Mouse (Mus musculus) testis, postnatal 10 days (tissue): ENCODE measurements around the gene Tmem205.
A peak's percentile ranks its signal among the peaks of the same experiment; 100 is the strongest.

ENCODE experiments used
- DNase-seq: peaks from one replicate; pipeline ENCODE4 v3.0.0; 2021; ENCODE audit warnings: low spot score

Gene Tmem205

GRCm38 (mm10) chr9:21927208-21927753 lies at the start of gene Tmem205, which contains the start of gene Ccdc159:
Tmem205 (minus strand) TSS chr9:21927556.
Ccdc159 (plus strand) TSS chr9:21927471.
- DNase-seq: peak; percentile 89

GRCm38 (mm10) chr9:21976626-21977175 lies 49.3 kb upstream of the Tmem205 start:
- DNase-seq: peak; percentile 53

GRCm38 (mm10) chr9:21969304-21969703 lies 41.9 kb upstream of the Tmem205 start:
- no peak for DNase-seq

- no peak for DNase-seq
These were observed 41.5 kb upstream of the Tmem205 start for GRCm38 (mm10) chr9:21968883-21969282.

- DNase-seq: peak; percentile 66
These were observed 36.1 kb upstream of the Tmem205 start, which contains the start of gene Epor for GRCm38 (mm10) chr9:21963417-21963816. Epor (minus strand) TSS chr9:21963506.

- peak; percentile 74 for DNase-seq
These were observed 35.2 kb upstream of the Tmem205 start for GRCm38 (mm10) chr9:21962416-21963059.

GRCm38 (mm10) chr9:21962010-21962409 lies 34.7 kb upstream of the Tmem205 start:
- DNase-seq: no peak

GRCm38 (mm10) chr9:21961366-21961980 lies 34.1 kb upstream of the Tmem205 start:
- no peak for DNase-seq

GRCm38 (mm10) chr9:21960558-21961208 lies 33.3 kb upstream of the Tmem205 start:
- DNase-seq: no peak

- DNase-seq: no peak
These were observed 32.8 kb upstream of the Tmem205 start for GRCm38 (mm10) chr9:21960135-21960534.

GRCm38 (mm10) chr9:21959244-21959643 lies 31.9 kb upstream of the Tmem205 start:
- no peak for DNase-seq

- DNase-seq: no peak
These were observed 31.0 kb upstream of the Tmem205 start for GRCm38 (mm10) chr9:21958372-21958771.

GRCm38 (mm10) chr9:21955570-21956281 lies 28.4 kb upstream of the Tmem205 start, which contains the start of gene Swsap1:
Swsap1 (plus strand) TSS chr9:21955755.
- peak; percentile 97 for DNase-seq

GRCm38 (mm10) chr9:21955225-21955569 lies 27.8 kb upstream of the Tmem205 start:
- no peak for DNase-seq

GRCm38 (mm10) chr9:21954635-21955034 lies 27.3 kb upstream of the Tmem205 start:
- no peak for DNase-seq

- DNase-seq: no peak
These were observed 26.2 kb upstream of the Tmem205 start for GRCm38 (mm10) chr9:21953600-21953999.

- DNase-seq: no peak
These were observed 24.6 kb upstream of the Tmem205 start for GRCm38 (mm10) chr9:21951977-21952376.

GRCm38 (mm10) chr9:21950322-21950721 lies 23.0 kb upstream of the Tmem205 start:
- peak; percentile 90 for DNase-seq

GRCm38 (mm10) chr9:21948790-21949189 lies 21.4 kb upstream of the Tmem205 start:
- DNase-seq: no peak

GRCm38 (mm10) chr9:21948146-21948545 lies 20.8 kb upstream of the Tmem205 start:
- no peak for DNase-seq

GRCm38 (mm10) chr9:21947540-21948130 lies 20.3 kb upstream of the Tmem205 start:
- DNase-seq: no peak
